Mouse (Mus musculus): ENCODE results near the gene Olfr1029.
"Not testable (repeated sequence)": the region's sequence is repeated elsewhere in the genome, so short reads cannot be mapped to it uniquely, and the experiment has no call there.

Olfr1029 gene

DNA sequence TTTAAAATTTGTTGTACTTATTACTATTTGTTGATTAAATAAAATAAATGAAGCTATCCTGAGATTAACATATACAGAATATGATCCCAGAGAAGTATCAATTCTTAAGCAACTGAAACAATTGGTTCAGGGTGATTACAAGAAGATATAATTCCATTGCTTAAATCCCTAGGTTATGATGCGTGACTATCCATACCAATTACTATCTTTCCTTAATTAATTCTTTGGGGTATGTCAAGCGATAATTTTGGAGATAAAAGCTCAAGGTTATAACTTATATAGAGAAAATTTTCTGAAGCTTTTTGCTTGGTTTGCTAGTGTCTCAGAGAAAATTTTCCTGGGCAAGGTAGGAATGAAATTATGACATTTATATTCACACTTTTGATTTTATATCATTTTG lies at the start of gene Olfr1029:
Olfr1029 (plus strand) TSS at position 301 of the 400 bp plus-strand sequence.
- DNase-seq (ENCODE audit: low spot score in 2 of 2), result no peak

DNA sequence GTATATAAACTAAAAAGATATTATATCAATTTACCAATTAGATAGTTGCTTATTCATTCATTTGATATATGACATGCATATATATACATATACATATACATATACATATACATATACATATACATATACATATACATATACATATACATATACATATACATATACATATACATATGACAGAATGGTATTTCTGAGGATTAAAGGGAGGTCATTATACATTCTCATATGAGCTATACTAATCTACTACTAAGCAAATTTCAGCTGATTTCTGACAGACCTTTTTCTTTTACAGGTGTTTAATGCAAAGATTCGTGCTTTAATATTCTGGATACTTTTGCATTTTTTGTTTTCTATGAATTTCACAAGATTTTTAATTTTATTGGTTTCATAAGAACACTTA lies 23.6 kb upstream of the Olfr1029 start, which contains the start of gene Olfr1028:
Olfr1028 (plus strand) TSS at position 301 of the 400 bp plus-strand sequence.
- DNase-seq (ENCODE audit: low spot score in 2 of 2), result no peak

DNA sequence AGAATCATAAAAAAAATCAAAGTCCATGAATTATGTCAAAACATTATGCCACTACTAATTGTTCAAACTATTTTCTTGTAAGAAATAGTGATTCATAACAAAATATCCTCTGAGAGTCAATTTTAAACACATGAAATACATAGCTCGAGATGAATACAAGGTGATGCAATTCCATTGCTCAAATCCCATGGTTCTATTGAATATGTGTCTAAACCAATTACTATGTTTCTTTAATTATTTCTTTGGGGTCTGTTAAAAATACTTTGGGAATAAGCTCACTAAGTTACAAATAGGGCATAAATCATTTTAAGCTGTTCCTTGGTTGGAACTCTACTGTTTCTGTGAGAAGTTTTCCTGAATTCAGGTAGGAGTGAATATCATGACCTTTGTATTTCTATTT lies 5.3 kb downstream of the Olfr1029 start, which contains the start of gene Olfr1030:
Olfr1030 (plus strand) TSS at position 301 of the 400 bp plus-strand sequence.
- DNase-seq (ENCODE audit: low spot score in 2 of 2), result no peak

DNA sequence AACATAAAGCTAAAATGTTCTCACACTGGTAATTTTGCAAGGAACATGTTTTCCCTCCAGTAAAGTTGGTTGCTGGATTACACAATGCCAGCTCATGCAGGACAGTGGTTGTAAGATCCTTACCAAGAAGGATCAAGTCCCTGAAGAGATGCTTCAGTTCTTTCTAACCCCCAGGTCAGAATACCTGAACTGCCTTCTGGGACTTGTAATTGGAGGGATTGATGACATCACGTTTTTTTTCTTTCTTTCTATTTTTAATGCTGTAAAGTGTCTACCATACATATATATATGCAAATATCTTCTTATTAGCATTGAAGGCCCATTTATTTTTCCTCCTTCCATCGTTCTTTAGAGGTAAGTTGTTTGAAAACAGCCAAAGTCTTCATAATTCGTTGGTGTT lies 16.3 kb downstream of the Olfr1029 start, which contains the start of gene Olfr1031:
Olfr1031 (plus strand) TSS at position 301 of the 400 bp plus-strand sequence.
- DNase-seq (ENCODE audit: low spot score in 2 of 2), result no peak

DNA sequence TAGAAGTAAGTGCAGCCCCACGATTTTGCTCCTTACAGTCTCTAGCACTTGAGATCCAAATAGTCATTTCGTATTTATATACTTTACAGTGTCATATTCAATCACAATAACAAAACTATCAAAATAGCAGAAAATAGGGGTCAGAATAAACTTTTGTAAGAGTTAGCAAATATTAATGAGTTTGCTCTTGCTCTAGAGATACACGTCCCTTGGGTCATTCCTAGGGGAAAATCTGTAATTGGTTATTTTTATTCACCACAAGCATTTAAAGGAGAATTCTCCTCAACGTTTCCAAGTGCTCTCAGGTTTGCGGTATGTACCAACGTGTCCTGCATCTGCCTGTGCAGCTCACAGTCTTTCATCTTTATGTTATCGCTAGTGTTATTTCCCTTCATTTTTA lies 31.5 kb downstream of the Olfr1029 start, which contains the start of gene Olfr1032:
Olfr1032 (plus strand) TSS at position 301 of the 400 bp plus-strand sequence.
- no peak for DNase-seq (ENCODE audit: low spot score in 2 of 2)

DNA sequence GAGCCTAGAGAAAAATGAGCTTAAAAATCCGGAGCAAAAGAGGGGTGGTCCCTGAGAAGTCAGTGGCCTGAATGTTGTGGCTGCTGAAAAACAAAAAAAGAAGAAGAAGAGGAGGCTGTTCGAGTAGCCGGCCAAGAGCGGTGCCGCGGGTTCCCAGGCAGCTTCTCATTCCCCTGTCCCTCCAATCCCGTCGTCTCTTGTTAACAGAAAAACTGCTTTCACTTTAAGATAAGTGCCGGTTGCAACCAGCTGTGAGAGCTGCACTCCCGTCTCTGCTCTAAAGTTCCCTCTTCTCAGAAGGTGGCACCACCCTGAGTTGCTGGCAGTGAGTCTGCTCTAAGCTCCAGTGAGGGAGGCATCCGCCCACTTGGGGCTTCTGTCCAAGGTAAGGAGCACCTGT lies 46.7 kb downstream of the Olfr1029 start, which contains the start of gene Olfr1033:
Olfr1033 (plus strand) TSS at position 228 of the 400 bp plus-strand sequence.
- DNase-seq (ENCODE audit: low spot score in 2 of 2), result not testable (repeated sequence)

DNA sequence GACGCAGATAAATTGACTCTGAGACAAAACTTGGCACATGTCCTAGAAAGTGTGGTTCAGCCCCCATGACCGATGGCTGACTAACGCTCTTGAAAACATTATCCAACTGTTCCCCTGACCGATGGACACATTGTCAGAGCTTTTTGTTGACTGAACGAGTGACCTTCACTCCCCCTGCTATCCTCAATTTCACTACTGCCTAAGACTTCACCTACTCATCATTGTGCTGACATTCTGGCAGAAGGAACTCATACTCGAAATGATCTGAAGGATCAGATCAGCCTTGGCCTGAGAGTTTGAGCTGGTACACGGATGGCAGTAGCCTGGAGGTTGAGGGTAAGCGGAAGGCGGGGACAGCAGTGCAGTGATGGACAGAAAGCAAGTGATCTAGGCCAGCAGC lies 47.8 kb downstream of the Olfr1029 start:
- not testable (repeated sequence) for DNase-seq (ENCODE audit: low spot score in 2 of 2)

All from natural killer cell, adult 2 months (primary cell).